ENCODE assay signal across 15 mouse cellular contexts in genomic region chr9:63709266-63709665, GRCm38 (mm10). TPM values are rescaled to one million over a fixed set of nuclear protein-coding genes. Genes with fewer than 3 reads are reported as not detected.
A peak's percentile ranks its signal among the peaks of the same experiment; 100 is the strongest.
DNase-seq lines count a peak whose midpoint lies in the region; ATAC-seq and TF ChIP-seq lines count a peak whose summit lies in the region.
"Had no signal": no experiment of that assay in that cellular context is flagged by ENCODE, and none has a peak within 500 bp of the region (broad histone marks: within the 10 kb centered on the region; RNA-seq: fewer than 3 reads in every experiment).

No protein-coding gene starts in this region.

- peaks cover 8% of the 10 kb centered on the region for H3K4me1 ChIP-seq in cerebellum, adult 2 months (ENCODE audit: control insufficient read depth, insufficient read depth, low read length)

- no peaks in the 10 kb centered on the region for H3K27me3 ChIP-seq in cerebellum, adult 2 months (ENCODE audit: control insufficient read depth, insufficient read depth, low read length)
- H3K27me3 ChIP-seq: embryonic facial prominence, embryonic 12.5 days; limb, embryonic 12.5 days had no signal

- no peak for DNase-seq in cerebellum, adult 2 months
- DNase-seq in cerebellum, postnatal 25 days = no peak
- no peak for DNase-seq in left cerebral cortex, adult 2 months (ENCODE audit: extremely low spot score in 1 of 2, low spot score in 2 of 2)
- no peak for DNase-seq in left cerebral cortex, postnatal 4 days
- DNase-seq in A20 (ENCODE audit: low read depth, low spot score) (peak; percentile 28), R1 (ENCODE audit: low read depth, low spot score) (peak; percentile 57)
- DNase-seq in spleen, adult 18-20 months = no peak
- DNase-seq: adrenal gland, postnatal 10 days; heart, adult 18-20 months; kidney, postnatal 14 days; layer of hippocampus, postnatal 36 days; lung, postnatal 36 days had no signal

- TF ChIP-seq CTCF in cerebellum, adult 2 months (IDR thresholded peaks at IDR 0.05; ENCODE audit: borderline replicate concordance, insufficient read depth, low read depth, low read length) = peak; percentile 30; the same call in 1 of the 2 replicates
- TF ChIP-seq CTCF in left cerebral cortex, adult 2 months (IDR thresholded peaks at IDR 0.05) = peak; percentile 6; the same call in 1 of the 2 replicates

- no peak overlapping the region for H3K27ac ChIP-seq in cerebellum, adult 2 months (ENCODE audit: insufficient read depth, low read length)
- H3K27ac ChIP-seq in left cerebral cortex, adult 2 months = no peak overlapping the region
- H3K27ac ChIP-seq: embryonic facial prominence, embryonic 12.5 days; limb, embryonic 12.5 days had no signal

- intact Hi-C loops in left cerebral cortex, adult 2 months (cut with DNase I) = no loop called here
- intact Hi-C loops in left cerebral cortex, postnatal 4 days (cut with DNase I) = no loop called here

- TF ChIP-seq POLR2A in cerebellum, adult 2 months (IDR thresholded peaks at IDR 0.05; ENCODE audit: borderline replicate concordance, insufficient read depth, low read length) = no peak

- H3K4me3 ChIP-seq in cerebellum, adult 2 months (replicated peaks; ENCODE audit: insufficient read depth, low read depth, low read length) = no peak overlapping the region
- no peak overlapping the region for H3K4me3 ChIP-seq in left cerebral cortex, adult 2 months
- H3K4me3 ChIP-seq: embryonic facial prominence, embryonic 12.5 days; limb, embryonic 12.5 days had no signal

- ATAC-seq in inflammation-experienced regulatory T-cells, adult 6 months = no peak

RNA-seq across cellular contexts. Expression of gene Smad3, which starts 48.5 kb away (rescaled TPM):
- 19.9 and 28.2 TPM in 2 replicates for polyA plus RNA-seq in cerebellum, adult 2 months (2012; rRNA removed)
- 10 to 100 TPM; 60.0 to 69.0 TPM for total RNA-seq in left cerebral cortex, adult 2 months (2021)
- total RNA-seq in left cerebral cortex, postnatal 4 days (2021) = 10 to 100 TPM; 16.0 to 20.4 TPM
- polyA plus RNA-seq in inflammation-experienced regulatory T-cells, adult 6 months (2017; shearing (Covaris generic)) = 10 to 100 TPM; 16.5 to 24.6 (median 16.8) TPM

Comparison
In these comparisons a context has a peak if more than half of its experiments do, and no peak if none do; other contexts are left out.
1. DNase-seq: peak in A20 (single experiment) and R1 (single experiment); none in cerebellum, adult 2 months (0 of 2), cerebellum, postnatal 25 days (0 of 2), left cerebral cortex, adult 2 months (0 of 2), left cerebral cortex, postnatal 4 days (single experiment) and spleen, adult 18-20 months (0 of 2).